ENCODE assay signal across 25 mouse cellular contexts in genomic region chr19:23188986-23189385, GRCm38 (mm10).
"Had no signal": no experiment of that assay in that cellular context is flagged by ENCODE, and none has a peak within 500 bp of the region (broad histone marks: within the 10 kb centered on the region; RNA-seq: fewer than 3 reads in every experiment).

No protein-coding gene starts in this region.

- H3K4me1 ChIP-seq: embryonic facial prominence, embryonic 10.5 days; embryonic facial prominence, embryonic 12.5 days; embryonic facial prominence, embryonic 13.5 days; embryonic facial prominence, embryonic 15.5 days; forebrain, embryonic 10.5 days; forebrain, embryonic 12.5 days; forebrain, embryonic 15.5 days; heart, embryonic 10.5 days had no signal

- ATAC-seq: forebrain, embryonic 13.5 days; forebrain, embryonic 14.5 days; forebrain, embryonic 15.5 days; forebrain, embryonic 16.5 days; forebrain, postnatal 0 days had no signal

- DNase-seq: cerebellum, adult 9-11 months; cerebellum, postnatal 10 days; cerebellum, postnatal 14 days; cerebellum, postnatal 25 days; cerebellum, postnatal 36 days; embryo, embryonic 11 days; forebrain, postnatal 0 days; gastrocnemius, adult 2 months; gastrocnemius, postnatal 10 days; gastrocnemius, postnatal 14 days; gastrocnemius, postnatal 25 days; gastrocnemius, postnatal 36 days; heart, adult 2 months had no signal

- H3K4me3 ChIP-seq: embryonic facial prominence, embryonic 10.5 days; embryonic facial prominence, embryonic 12.5 days; embryonic facial prominence, embryonic 13.5 days; embryonic facial prominence, embryonic 15.5 days; erythroblast, embryonic 14.5 days; forebrain, embryonic 10.5 days; forebrain, embryonic 12.5 days; forebrain, embryonic 13.5 days; forebrain, embryonic 15.5 days; gastrocnemius, adult 2 months; heart, adult 2 months; heart, embryonic 10.5 days had no signal

- H3K27ac ChIP-seq: embryonic facial prominence, embryonic 10.5 days; embryonic facial prominence, embryonic 12.5 days; embryonic facial prominence, embryonic 13.5 days; embryonic facial prominence, embryonic 15.5 days; forebrain, embryonic 10.5 days; forebrain, embryonic 12.5 days; forebrain, embryonic 13.5 days; forebrain, embryonic 15.5 days; gastrocnemius, adult 2 months; heart, adult 2 months; heart, embryonic 10.5 days had no signal
